Mouse (Mus musculus): ENCODE measurements at regions not wholly inside any gene's neighbourhood (a gene's known extent, or its start where the extent isn't known, plus 50 kb on each side); places are given as distances from the start of the nearest gene placed in this dataset. TPM values are rescaled to one million over a fixed set of nuclear protein-coding genes. Genes with fewer than 3 reads are reported as not detected.

Small RNAs in the stretch of these regions (microRNA-seq; reads per million reads assigned to microRNA genes)
- gene Gm23416: not detected
